Mouse (Mus musculus) testis, postnatal 14 days (tissue): Measurements from ENCODE around the gene Prkar1a.

ENCODE experiments used
- DNase-seq: peaks from one replicate; pipeline ENCODE4 v3.0.0; 2021; ENCODE audit warnings: low spot score

The Prkar1a gene

DNA sequence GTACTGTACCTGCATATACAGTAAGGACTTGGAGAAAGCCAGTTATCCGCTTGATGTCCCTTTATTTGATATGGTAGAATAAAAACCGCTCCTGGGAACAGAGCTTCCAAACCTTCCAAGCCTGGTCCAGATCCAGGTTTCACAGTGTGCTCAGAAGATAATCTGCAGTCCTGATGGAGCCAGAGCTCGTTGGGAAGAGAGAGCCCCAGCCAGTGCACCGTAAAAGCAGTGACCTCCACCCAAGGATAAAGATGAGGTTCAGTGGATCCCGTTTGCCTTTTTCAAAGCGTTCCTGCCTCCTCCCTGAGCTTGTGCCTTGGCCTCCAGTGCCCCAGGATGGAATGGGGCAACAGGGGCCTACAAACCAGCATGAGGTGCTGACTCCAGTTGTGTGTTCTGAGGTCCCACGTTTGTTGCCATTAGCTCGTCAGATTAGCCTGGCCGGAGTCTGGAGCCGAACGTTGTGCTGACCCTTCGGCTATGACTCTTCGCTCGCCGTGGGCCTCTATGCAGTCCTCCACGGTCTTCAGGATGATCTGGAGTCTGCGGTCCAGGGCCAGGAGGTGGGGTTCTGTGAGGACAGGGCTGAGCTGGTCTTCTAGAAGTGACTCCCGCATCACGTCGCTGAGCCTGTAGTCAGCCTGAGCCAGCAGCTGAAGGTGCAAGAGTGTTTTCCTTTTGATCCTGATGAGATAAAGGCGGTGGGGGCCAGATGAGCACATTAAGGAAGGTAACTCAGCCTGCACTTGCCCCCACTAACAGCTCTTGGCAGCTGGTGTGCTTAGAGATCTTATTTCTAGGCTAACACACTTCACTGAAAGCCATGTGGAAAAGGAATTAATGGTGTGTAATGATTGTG is 23.9 kb downstream of the Prkar1a start:
- peak; percentile 51 for DNase-seq

GRCm38 (mm10) chr11:109673741-109674140 is 24.5 kb downstream of the Prkar1a start:
- no peak for DNase-seq

DNA sequence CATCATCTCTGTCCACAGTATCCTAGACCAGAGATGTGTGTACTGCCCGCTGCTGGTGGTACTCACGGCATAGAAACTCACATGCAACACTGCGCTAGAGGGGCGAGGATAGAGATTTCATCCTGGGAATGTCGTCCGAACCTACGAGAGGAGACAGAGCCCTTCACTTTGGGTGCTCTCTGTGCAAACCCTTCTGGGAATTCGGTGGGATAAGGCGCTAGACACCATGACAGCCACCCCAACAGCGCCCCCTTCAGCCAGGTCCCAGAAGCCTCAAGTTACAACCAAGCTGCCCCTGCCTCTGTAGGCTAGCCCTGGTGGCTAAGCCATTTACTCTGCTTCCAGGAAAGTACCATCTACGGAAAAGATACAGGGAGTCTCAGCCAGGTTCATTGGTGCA is 25.3 kb downstream of the Prkar1a start:
- DNase-seq = no peak

GRCm38 (mm10) chr11:109675208-109675607 is 26.0 kb downstream of the Prkar1a start:
- no peak for DNase-seq

DNA sequence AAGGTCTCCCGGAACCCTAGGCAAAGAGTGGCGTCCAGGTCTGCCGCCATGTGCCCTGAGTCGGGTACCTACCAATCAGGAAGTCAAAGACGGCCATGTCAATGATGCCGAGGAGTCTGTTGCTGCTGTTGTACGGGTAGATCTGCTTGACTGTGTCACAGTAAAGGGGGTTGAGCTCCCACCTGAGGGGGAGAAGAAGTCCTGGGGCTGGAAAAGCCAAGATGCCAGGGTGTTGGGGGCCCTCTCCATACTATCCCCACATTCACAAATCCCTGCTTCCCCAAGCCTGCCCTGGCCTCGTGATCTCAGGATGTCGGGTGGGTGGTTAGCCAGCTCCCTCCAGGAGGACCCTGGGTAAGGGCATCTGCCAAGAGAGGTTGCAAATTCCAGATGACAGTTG is 26.6 kb downstream of the Prkar1a start:
- no peak for DNase-seq

DNA sequence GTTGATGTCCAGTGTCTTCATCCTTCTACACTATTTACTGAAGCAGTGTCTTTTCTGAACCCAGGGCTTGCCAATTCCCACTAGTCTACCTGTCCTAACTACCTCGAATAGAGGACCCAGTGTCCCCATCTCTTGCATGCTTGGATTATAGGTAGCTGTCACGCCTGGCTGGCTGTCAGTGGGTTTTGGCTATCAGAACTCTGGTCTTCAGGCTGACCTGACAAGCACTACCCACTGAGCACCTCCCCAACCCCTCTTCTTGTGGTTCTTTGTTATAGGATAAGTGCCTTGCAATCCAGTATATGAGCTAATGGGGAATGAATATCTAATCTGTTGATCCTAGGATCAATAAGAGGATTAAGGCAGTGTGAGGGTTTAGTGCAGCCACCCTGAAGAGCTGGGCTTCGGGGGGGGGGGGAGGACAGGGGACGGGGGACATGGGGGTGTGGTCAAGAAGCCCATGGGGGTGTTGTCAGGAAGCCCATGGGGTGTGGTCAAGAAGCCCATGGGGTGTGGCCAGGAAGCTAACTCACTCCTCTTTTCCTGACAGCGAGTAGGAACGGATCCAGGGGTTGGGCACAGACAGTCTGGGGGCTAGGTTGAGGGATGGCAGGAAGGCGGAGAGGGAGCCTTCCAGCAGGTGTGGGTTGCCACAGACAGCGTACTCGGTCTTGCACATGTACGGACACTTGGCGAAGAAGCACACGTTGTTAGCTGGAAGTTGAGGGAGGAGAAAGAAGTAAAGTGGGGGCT is 27.6 kb downstream of the Prkar1a start:
- DNase-seq = no peak

- DNase-seq = no peak
These were observed 29.1 kb downstream of the Prkar1a start for GRCm38 (mm10) chr11:109678291-109678690.

DNA sequence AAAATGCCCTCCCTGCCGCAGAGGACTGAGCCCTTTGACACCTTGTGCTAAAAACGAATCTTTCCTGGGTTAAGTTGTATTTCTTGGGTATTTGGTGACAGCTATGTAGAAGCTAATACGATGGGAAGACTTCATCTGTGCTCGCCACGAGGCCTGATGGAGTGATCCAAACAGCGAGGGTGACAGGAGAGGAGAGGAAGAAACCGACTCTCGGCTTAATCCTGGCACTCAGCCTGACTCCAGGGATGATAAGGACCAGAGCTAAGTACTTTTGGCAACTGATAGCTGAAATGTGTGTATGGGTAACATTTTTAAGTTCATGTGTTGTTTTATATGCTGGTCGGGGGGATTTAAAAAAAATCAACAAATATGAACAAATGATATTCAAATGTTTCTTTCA is 31.7 kb downstream of the Prkar1a start:
- no peak for DNase-seq

DNA sequence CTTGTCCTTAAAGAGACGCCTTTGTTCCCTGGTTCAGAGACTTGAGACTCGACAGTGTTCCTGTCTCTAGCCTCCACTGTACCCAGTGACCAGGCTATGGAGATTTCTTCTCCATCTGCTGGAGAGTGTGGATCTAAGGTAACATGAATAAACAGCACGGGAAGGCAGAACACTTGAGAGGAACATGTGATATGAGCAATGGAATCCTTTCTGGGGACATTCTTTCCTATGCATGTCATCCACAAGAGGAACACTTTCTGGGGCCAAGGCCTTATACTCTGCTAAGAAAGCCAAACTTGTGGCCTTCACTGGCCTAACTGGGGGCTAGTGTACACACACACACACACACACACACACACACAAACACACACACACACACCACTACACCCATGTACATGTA is 32.4 kb downstream of the Prkar1a start:
- no peak for DNase-seq

GRCm38 (mm10) chr11:109682221-109682620 is 33.0 kb downstream of the Prkar1a start:
- DNase-seq = no peak

- no peak for DNase-seq
These were observed 40.3 kb downstream of the Prkar1a start for GRCm38 (mm10) chr11:109689539-109689938.

DNA sequence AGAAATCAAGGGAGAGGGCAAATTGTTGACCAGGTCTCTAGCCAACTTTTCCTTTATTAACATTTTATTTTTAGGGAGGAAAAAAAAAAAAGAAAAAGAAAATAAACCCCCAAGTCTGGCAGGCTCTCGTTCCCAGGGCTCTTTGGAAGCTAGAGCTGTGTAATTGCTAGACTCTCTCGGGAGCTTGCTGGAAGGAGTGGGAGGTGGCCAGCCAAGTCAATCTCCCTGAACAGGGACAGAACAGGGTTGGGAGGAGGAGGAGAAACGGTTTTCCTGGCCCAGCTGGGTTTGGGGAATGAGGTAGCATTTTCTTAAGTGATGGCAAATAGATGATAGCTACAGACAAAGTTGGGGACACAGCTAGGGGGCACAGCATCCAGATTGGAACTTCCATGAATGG is 43.5 kb downstream of the Prkar1a start:
- no peak for DNase-seq

- DNase-seq = no peak
These were observed 47.3 kb downstream of the Prkar1a start for GRCm38 (mm10) chr11:109696519-109696918.

DNA sequence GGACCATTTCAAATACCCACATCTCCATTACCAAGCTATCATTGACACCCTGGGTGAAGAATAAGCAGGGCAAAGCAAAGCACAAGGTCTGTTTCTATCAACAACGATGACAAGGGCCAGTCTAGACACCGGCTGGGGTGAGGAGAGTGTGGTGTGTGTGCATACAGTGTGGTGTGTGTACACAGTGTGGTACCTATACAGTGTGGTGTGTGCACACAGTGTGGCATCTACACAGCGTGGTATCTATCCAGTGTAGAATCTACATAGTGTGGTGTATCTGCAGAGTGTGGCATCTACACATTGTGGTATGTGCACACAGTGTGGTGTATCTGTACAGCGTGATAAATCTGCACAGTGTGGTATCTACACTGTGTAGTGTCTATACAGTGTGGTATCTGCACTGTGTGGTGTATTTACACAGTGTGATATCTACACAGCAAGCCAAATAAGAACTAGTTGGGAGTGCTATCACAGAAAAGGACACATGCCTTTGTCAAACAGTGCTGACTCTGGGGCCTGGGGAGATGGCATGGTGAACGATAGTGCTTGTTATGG is 48.0 kb downstream of the Prkar1a start:
- DNase-seq = no peak

- no peak for DNase-seq
These were observed 49.5 kb downstream of the Prkar1a start for GRCm38 (mm10) chr11:109698740-109699139.

DNA sequence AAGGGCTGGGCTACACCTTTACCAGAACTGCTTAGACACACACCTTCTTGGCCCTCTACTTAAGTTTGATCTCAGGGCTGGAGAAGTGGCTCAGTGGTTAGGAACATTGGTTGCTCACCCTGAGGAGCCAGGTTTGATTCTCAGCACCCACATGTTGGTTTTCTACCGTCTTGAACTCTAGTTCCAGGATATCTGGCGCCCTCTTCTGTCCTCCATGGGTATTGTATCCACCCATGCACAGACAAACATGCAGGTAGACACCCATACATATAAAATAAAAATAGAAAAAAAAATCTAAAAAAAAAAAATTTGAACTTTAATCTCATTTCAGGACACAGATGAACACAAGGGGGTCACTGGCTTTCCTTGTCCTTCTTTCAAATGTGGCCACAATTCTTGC is 50.6 kb downstream of the Prkar1a start:
- no peak for DNase-seq

DNA sequence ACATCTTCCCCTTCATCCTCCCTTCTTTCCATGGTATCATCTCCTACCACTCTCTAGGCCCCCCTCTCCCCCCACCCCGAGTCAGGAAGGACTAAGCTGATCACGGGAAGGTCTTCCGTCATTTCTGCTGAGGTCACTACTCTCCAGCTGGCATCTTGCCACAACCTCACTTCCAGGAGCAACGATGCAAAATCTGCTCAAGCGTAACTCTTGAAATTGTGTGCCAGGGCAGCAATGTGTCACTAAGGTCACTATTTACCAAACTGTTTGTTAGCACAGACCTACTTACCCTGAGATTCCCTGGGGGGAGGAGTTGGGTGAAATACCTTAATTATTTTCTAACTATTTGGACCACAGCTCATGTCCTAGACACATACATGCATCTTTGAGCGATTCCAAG is 51.6 kb downstream of the Prkar1a start:
- no peak for DNase-seq

DNA sequence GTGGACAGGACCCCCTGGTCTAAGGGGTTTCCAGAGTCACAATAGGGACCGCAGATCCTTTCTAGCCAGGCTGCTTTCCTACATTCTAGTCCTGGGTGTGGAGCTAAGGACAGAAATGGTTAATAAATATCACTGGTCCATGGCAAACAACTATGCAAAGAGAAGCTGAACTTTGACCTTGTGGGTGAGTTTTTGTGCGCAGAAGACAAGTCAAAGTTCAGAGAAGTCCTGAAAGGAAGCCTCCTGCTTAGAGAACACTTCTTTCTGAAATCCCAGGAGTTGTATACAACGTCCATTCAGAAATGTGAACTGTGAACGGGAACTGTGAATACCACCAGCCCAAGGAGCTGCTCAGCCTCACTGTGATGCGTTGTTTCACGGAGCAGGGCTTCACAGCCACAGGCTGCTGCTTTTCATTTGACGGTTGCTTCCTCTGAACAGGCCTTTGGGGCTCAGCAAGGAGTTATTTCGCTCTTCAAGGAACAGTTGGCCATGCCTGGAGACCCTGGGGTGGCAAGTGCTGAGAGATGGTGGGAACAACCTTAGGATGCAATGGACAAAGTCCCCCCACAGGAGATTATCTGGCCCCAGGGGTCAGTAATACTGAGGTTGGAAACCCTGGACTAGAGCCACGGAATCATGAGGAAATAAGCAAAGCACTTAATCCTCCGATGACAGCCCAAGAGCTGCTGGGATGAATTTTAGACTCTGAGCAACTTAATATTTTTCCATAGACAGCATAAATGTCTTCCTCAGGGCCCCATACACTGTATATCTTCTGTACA is 53.0 kb downstream of the Prkar1a start:
- DNase-seq = no peak

DNA sequence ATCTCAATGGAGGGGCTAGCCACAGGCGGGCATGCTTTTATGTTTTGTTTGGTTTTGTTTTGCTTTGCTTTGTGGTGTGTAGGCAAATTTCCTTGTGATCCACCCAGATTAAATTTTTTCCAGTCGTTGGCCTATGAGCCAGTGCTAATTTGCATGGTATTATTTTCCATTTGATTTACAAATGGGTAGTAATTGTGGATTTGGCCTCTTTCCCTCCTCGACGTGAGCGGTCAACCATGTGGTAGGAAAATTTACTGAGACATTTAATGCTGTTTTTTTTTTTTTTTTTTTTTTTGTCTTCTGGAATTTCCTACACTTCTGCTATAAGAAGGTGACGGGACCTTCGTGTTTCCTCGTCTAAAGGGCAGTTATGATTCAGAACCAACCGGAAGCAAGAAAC is 54.6 kb downstream of the Prkar1a start:
- no peak for DNase-seq

DNA sequence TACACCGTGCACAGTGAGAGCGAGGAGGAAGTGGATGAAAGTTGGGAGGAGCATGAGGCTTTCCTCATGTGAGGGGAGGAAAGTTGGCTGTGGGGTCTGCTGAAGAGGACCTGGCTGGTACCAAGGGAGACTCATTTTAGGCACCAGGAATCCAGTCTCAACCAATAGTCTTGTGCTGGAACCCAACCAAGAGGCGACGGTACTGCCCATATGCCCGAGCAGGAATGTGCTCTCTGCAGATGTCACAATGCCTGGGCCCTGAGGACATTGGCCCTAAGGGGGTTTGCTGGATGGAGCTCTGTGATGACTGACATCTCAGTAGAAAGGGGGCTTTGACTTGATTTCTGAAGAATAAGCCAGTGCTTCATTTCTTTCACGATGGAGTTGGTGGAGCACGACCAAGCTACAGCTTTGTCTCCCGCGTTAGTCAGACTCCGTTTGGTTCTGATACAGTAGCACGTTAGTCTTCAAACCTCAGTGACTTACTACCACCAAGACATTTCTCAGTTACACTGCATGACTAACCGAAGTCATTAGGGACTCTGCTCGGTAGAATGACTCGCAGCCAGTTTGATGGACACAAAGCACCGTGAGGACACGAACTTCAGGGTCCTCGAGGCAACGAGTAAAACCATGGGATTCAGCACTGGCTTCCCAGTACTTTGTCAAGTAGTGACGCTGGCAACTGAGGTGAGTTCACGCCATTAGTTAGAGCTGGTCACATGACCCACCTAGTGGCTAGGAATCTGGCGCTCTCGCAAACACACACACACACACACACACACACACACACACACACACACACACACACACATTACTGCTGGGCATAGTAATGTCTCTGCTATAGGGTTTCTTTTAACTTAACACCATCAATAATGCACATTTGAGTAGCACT is 55.4 kb downstream of the Prkar1a start:
- no peak for DNase-seq

DNA sequence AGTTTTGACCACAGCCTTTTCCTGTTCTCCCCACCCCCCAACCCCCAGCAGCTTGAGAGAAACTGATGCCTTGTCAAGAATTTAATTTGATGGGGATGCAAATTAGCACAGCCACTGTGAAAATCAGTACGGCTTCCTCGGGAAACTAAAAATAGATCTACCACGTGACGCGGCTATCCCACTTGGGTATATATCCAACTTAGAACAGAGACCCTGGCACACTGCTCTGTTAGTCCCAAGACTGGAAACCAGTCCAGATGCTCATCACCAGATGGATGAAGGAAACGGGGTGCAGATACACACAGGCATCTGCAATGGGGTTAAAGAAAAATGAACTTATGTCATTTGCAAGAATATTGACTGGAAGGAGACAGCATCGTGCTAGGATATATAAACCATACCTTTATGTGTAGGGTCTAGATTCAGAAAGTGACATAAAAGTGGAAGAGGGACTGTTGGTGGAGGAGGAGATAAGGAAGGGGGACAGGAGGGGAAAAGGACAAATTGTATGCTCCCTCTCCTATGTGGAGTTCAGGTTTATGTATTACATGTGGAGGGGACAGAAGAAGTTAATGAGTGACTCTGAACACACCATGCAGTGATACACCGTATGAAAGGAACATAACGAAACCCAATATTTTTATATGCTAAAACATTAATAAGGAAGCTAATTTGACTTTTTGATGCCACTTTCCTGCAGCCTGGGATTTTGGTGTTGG is 56.3 kb downstream of the Prkar1a start:
- DNase-seq = no peak
